Mouse (Mus musculus): ENCODE data around the gene Nap1l3. TPM values are rescaled to one million over a fixed set of nuclear protein-coding genes. Genes with fewer than 3 reads are reported as not detected.

The Nap1l3 gene
- polyA plus RNA-seq (2012; ENCODE audit: insufficient read depth, insufficient read length, missing spikeins): 0.59 TPM in 1 of 2 replicates, not detected in the other

GRCm38 (mm10) chrX:122396781-122397581 lies at the start of gene Nap1l3:
Gene Nap1l3, minus strand, starts transcription at chrX:122397401.
- H3K4me1 ChIP-seq (ENCODE audit: control insufficient read depth, insufficient read depth, insufficient read length, low read length): no peaks in the 10 kb centered on the region
- no peak within 1 kb of the TSS for H3K27ac ChIP-seq (replicated peaks; ENCODE audit: low read depth, low read length)
- H3K4me3 ChIP-seq (ENCODE audit: insufficient read depth, low read depth, low read length): peak within 1 kb of the TSS; percentile 56

- no peaks in the 10 kb centered on the region for H3K4me1 ChIP-seq (ENCODE audit: control insufficient read depth, insufficient read depth, insufficient read length, low read length)
- no peak overlapping the region for H3K27ac ChIP-seq (replicated peaks; ENCODE audit: low read depth, low read length)
- H3K4me3 ChIP-seq (ENCODE audit: insufficient read depth, low read depth, low read length): peak overlapping the region; percentile 56; the same call in 1 of the 2 replicates
Measured at GRCm38 (mm10) chrX:122397652-122398051, 451 bp upstream of the Nap1l3 start.

Data from brown adipose tissue, adult 24 weeks (tissue).